Mouse (Mus musculus): ENCODE results near the gene Nkd1. TPM values are rescaled to one million over a fixed set of nuclear protein-coding genes. Genes with fewer than 3 reads are reported as not detected.

The Nkd1 gene
- total RNA-seq, 1 experiment, result 1.8 TPM

GRCm38 (mm10) chr8:88627265-88627991 lies 106.3 kb downstream of the Nkd1 start:
- Histone ChIP-seq H3K9me3 (ENCODE audit: control insufficient read depth, insufficient read depth, low read depth, low read length) (no peaks in the 10 kb centered on the region), H3K27ac (ENCODE audit: insufficient read depth, low read depth, low read length, poor library complexity, severe bottlenecking) (no peak overlapping the region), H3K9ac (ENCODE audit: insufficient read depth, low read depth, low read length, poor library complexity, severe bottlenecking) (peak overlapping the region; percentile 78), H3K4me1 (ENCODE audit: control insufficient read depth in 2 of 2, insufficient read depth in 2 of 2, low read length in 2 of 2, poor library complexity in 1 of 2) (peaks cover 0 to 2% of the 10 kb centered on the region in 2 experiments; a peak in 1 of 4 replicates), H3K4me3 (ENCODE audit: insufficient read depth in 1 of 2, low read depth in 1 of 2, low read length in 2 of 2, poor library complexity in 1 of 2, severe bottlenecking in 1 of 2) (peak overlapping the region; percentile 75 to 80), H3K36me3 (ENCODE audit: control insufficient read depth, insufficient read depth, low read length, poor library complexity, severe bottlenecking) (no peaks in the 10 kb centered on the region)
- DNase-seq (ENCODE audit: low read depth, low spot score), result no peak
- TF ChIP-seq ZNF384 (IDR thresholded peaks at IDR 0.05; ENCODE audit: low read depth, low read length) (no peak), CHD2 (IDR thresholded peaks at IDR 0.05; ENCODE audit: low read depth, low read length) (0 out of 2 replicates have a peak, but pooled peaks have one; percentile 47), HCFC1 (IDR thresholded peaks at IDR 0.05; ENCODE audit: borderline replicate concordance, insufficient read depth, low read length) (peak; percentile 37; the same call in 1 of the 2 replicates)
- in situ Hi-C loops (cut with MboI; ENCODE audit: low sequenced_read_pairs in 2 of 2, unreplicated experiment in 2 of 2), result loop anchor here in 1 of 2 experiments (10.0 kb wide), 1 partner anchor 353 kb away; the partner anchor contains the start of gene Adcy7

- no peak overlapping the region for H3K9ac ChIP-seq (ENCODE audit: insufficient read depth, low read depth, low read length, poor library complexity, severe bottlenecking)
- in situ Hi-C loops (cut with MboI; ENCODE audit: low sequenced_read_pairs in 2 of 2, unreplicated experiment in 2 of 2), result loop anchor here in 1 of 2 experiments (10.0 kb wide), 1 partner anchor 353 kb away; the partner anchor contains the start of gene Adcy7
- peak overlapping the region; percentile 75 to 80; a peak in 3 of 4 replicates for H3K4me3 ChIP-seq (ENCODE audit: insufficient read depth in 1 of 2, low read depth in 1 of 2, low read length in 2 of 2, poor library complexity in 1 of 2, severe bottlenecking in 1 of 2)
- TF ChIP-seq HCFC1 (IDR thresholded peaks at IDR 0.05; ENCODE audit: borderline replicate concordance, insufficient read depth, low read length) (no peak), MAFK (IDR thresholded peaks at IDR 0.05; ENCODE audit: insufficient read depth, low read depth, low read length) (no peak), ZNF384 (IDR thresholded peaks at IDR 0.05; ENCODE audit: low read depth, low read length) (no peak), CHD2 (IDR thresholded peaks at IDR 0.05; ENCODE audit: low read depth, low read length) (no peak), ZC3H11A (IDR thresholded peaks at IDR 0.05; ENCODE audit: borderline replicate concordance, low read depth, low read length) (no peak)
- no peaks in the 10 kb centered on the region for H3K9me3 ChIP-seq (ENCODE audit: control insufficient read depth, insufficient read depth, low read depth, low read length)
- DNase-seq (ENCODE audit: low read depth, low spot score), result no peak
- no peaks in the 10 kb centered on the region for H3K36me3 ChIP-seq (ENCODE audit: control insufficient read depth, insufficient read depth, low read length, poor library complexity, severe bottlenecking)
- peaks cover 0 to 2% of the 10 kb centered on the region in 2 experiments; a peak in 1 of 4 replicates for H3K4me1 ChIP-seq (ENCODE audit: control insufficient read depth in 2 of 2, insufficient read depth in 2 of 2, low read length in 2 of 2, poor library complexity in 1 of 2)
- H3K27ac ChIP-seq (ENCODE audit: insufficient read depth, low read depth, low read length, poor library complexity, severe bottlenecking), result no peak overlapping the region
These were observed 107.0 kb downstream of the Nkd1 start for GRCm38 (mm10) chr8:88628001-88628774.

- no peak overlapping the region for H3K9ac ChIP-seq (ENCODE audit: insufficient read depth, low read depth, low read length, poor library complexity, severe bottlenecking)
- H3K4me3 ChIP-seq (ENCODE audit: insufficient read depth in 1 of 2, low read depth in 1 of 2, low read length in 2 of 2, poor library complexity in 1 of 2, severe bottlenecking in 1 of 2), result no peak overlapping the region
- no peaks in the 10 kb centered on the region for H3K36me3 ChIP-seq (ENCODE audit: control insufficient read depth, insufficient read depth, low read length, poor library complexity, severe bottlenecking)
- peaks cover 0 to 2% of the 10 kb centered on the region in 2 experiments; a peak in 1 of 4 replicates for H3K4me1 ChIP-seq (ENCODE audit: control insufficient read depth in 2 of 2, insufficient read depth in 2 of 2, low read length in 2 of 2, poor library complexity in 1 of 2)
- H3K9me3 ChIP-seq (ENCODE audit: control insufficient read depth, insufficient read depth, low read depth, low read length), result no peaks in the 10 kb centered on the region
- no peak for DNase-seq (ENCODE audit: low read depth, low spot score)
- TF ChIP-seq MAFK (IDR thresholded peaks at IDR 0.05; ENCODE audit: insufficient read depth, low read depth, low read length) (no peak), ZNF384 (IDR thresholded peaks at IDR 0.05; ENCODE audit: low read depth, low read length) (no peak), CHD2 (IDR thresholded peaks at IDR 0.05; ENCODE audit: low read depth, low read length) (no peak), ZC3H11A (IDR thresholded peaks at IDR 0.05; ENCODE audit: borderline replicate concordance, low read depth, low read length) (no peak), HCFC1 (IDR thresholded peaks at IDR 0.05; ENCODE audit: borderline replicate concordance, insufficient read depth, low read length) (no peak)
- no peak overlapping the region for H3K27ac ChIP-seq (ENCODE audit: insufficient read depth, low read depth, low read length, poor library complexity, severe bottlenecking)
- in situ Hi-C loops (cut with MboI; ENCODE audit: low sequenced_read_pairs in 2 of 2, unreplicated experiment in 2 of 2), result no loop called here
These were observed 109.1 kb downstream of the Nkd1 start for GRCm38 (mm10) chr8:88630225-88630624.

- no peak for DNase-seq (ENCODE audit: low read depth, low spot score)
- no peak overlapping the region for H3K9ac ChIP-seq (ENCODE audit: insufficient read depth, low read depth, low read length, poor library complexity, severe bottlenecking)
- in situ Hi-C loops (cut with MboI; ENCODE audit: low sequenced_read_pairs in 2 of 2, unreplicated experiment in 2 of 2), result no loop called here
These were observed 109.9 kb downstream of the Nkd1 start for GRCm38 (mm10) chr8:88631081-88631480.

More at GRCm38 (mm10) chr8:88631081-88631480, 109.9 kb downstream of the Nkd1 start:
- H3K4me1 ChIP-seq (ENCODE audit: control insufficient read depth in 2 of 2, insufficient read depth in 2 of 2, low read length in 2 of 2, poor library complexity in 1 of 2), result peaks cover 0 to 2% of the 10 kb centered on the region in 2 experiments; a peak in 2 of 4 replicates
- no peak for TF ChIP-seq ZC3H11A (IDR thresholded peaks at IDR 0.05; ENCODE audit: borderline replicate concordance, low read depth, low read length)
- no peak for TF ChIP-seq MAFK (IDR thresholded peaks at IDR 0.05; ENCODE audit: insufficient read depth, low read depth, low read length)
- TF ChIP-seq HCFC1 (IDR thresholded peaks at IDR 0.05; ENCODE audit: borderline replicate concordance, insufficient read depth, low read length), result no peak
- no peak for TF ChIP-seq ZNF384 (IDR thresholded peaks at IDR 0.05; ENCODE audit: low read depth, low read length)
- no peak for TF ChIP-seq CHD2 (IDR thresholded peaks at IDR 0.05; ENCODE audit: low read depth, low read length)
- H3K4me3 ChIP-seq (ENCODE audit: insufficient read depth in 1 of 2, low read depth in 1 of 2, low read length in 2 of 2, poor library complexity in 1 of 2, severe bottlenecking in 1 of 2), result no peak overlapping the region
- no peaks in the 10 kb centered on the region for H3K9me3 ChIP-seq (ENCODE audit: control insufficient read depth, insufficient read depth, low read depth, low read length)
- H3K36me3 ChIP-seq (ENCODE audit: control insufficient read depth, insufficient read depth, low read length, poor library complexity, severe bottlenecking), result no peaks in the 10 kb centered on the region
- H3K27ac ChIP-seq (ENCODE audit: insufficient read depth, low read depth, low read length, poor library complexity, severe bottlenecking), result no peak overlapping the region
